Mouse (Mus musculus) spleen, postnatal 14 days (tissue): ENCODE results near the gene Cutal.

ENCODE experiments used
- DNase-seq, 2 experiments: peaks; one replicate each; pipeline ENCODE4 v3.0.0; 2021 to 2022; ENCODE audit warnings: low spot score in 2 of 2

Gene Cutal

GRCm38 (mm10) chr2:34915103-34915502 is 40.9 kb downstream of the Cutal start:
- no peak for DNase-seq

GRCm38 (mm10) chr2:34920144-34920543 is 45.9 kb downstream of the Cutal start:
- DNase-seq = no peak

- no peak for DNase-seq
These were observed 48.5 kb downstream of the Cutal start for GRCm38 (mm10) chr2:34922729-34923128.

- DNase-seq = no peak
These were observed 53.1 kb downstream of the Cutal start for GRCm38 (mm10) chr2:34927320-34927719.

- no peak for DNase-seq
These were observed 63.3 kb downstream of the Cutal start for GRCm38 (mm10) chr2:34937460-34937859.

- no peak for DNase-seq
These were observed 64.3 kb downstream of the Cutal start for GRCm38 (mm10) chr2:34938269-34939208.

- DNase-seq = no peak
These were observed 66.0 kb downstream of the Cutal start for GRCm38 (mm10) chr2:34940246-34940645.

GRCm38 (mm10) chr2:34941061-34941675 is 67.0 kb downstream of the Cutal start:
- DNase-seq = no peak
